Mouse (Mus musculus) cerebellum, adult 11 months (tissue): ENCODE measurements around the gene Ppp1r21.

Experiments used
- DNase-seq: peaks from one replicate; pipeline ENCODE4 v3.0.0; 2022

Ppp1r21 gene

DNA sequence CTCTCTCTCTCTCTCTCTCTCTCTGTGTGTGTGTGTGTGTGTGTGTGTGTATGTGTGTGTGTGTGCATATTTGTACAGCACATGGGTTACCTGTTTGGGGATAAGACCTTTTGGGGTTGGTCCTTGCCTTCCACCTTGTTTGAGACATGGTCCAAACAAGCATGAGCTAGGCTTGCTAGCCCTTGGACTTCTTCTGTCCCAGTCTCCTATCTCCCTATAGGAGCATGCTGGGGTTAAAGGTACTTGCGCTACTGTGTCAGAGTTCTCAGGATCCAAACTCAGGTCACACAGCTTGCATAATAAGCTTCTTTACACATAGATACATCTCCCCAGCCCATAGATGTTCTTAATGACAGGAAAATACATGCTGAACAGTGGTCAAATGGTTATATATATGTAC, 84.8 kb downstream of the Ppp1r21 start:
- no peak for DNase-seq

DNA sequence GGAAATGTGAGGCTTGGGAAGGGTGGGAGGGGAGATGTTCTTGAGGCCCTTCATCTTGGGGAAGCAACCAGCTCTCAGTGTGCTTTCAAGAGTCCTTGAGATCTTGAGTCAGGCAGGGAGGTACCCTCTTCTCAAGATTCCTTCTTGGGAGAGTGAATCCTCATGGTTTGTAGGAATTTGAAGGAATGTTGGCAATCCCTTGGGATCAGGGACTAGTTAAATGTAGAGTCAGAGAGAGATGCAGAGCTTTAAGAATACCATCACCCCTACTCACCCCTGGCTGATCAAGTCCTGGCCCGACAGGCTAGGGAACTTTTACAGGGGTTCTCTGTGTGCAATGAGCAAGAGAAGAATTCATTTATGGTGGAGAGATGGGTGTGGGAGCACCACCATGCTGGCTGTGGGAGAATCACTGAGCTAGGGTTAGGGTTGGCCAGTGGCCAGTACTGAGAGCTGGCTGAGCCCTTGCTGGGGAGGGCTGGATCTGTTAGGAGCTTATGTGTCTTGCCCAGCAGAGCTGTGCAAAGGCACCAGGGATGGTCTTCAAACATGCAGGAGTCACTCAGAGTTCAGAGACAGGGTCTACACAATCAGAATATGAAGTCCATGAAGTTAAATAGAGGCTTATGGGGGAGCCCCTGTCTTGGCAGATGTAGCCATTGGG, 85.7 kb downstream of the Ppp1r21 start:
- no peak for DNase-seq

GRCm38 (mm10) chr17:88620935-88621334, 91.0 kb downstream of the Ppp1r21 start:
- no peak for DNase-seq

DNA sequence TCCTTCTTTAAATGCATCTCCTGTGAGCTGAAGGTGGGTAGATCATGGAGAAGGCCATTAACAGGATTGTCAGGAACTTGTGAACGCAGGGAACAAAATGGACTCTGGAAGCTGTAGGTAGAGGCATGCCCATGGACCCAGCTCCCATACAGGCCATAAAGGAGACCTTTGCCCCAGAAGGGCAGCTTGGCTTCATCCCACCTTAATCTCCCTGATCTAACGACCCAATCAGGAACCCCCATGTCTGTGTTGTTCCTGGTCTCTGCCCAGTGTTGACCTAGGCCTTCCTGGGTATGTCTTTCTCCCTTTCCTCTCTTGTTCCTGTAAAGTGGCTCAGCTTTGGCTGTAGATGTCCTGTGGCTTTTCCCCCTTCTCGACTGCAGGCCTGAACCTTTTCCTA, 91.5 kb downstream of the Ppp1r21 start:
- DNase-seq = no peak

DNA sequence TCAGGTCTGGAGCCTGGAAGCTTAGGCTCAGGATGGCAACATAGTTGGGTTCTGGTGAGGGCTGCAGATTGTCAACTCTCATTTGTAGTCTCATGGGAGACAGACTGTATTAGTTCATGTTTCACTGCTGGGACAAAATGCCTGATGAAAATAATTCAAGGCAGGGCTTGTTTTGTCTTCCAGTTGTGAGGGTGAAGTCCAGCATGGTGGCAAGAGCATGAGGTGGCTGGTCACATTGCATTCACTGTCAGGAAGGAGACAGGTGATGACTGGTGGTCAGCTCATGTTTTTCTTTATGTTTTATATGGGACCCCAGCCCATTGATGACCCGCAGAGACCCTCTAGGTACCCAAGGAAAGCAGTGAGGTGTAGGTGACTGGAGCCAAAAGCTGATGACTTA, 92.8 kb downstream of the Ppp1r21 start:
- DNase-seq = no peak

DNA sequence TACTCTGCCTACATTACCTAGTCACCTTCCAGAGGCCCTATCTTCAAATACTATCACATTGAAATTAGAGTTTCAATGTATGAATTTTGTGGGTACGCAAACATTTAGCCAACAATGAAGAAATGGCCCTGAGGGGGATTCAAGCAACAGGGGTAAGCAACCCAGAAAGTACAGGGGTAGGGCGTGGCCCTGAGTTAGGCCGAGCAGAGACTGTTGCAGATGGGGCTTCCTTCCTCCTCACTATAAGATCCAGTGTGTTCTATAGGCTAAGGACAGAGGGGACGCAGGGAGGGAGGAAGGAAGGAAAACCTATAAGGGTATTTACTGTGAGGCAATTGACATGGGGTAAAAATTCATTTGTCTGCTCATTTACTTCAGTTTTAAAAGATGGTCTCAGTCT, 94.5 kb downstream of the Ppp1r21 start:
- DNase-seq = no peak

DNA sequence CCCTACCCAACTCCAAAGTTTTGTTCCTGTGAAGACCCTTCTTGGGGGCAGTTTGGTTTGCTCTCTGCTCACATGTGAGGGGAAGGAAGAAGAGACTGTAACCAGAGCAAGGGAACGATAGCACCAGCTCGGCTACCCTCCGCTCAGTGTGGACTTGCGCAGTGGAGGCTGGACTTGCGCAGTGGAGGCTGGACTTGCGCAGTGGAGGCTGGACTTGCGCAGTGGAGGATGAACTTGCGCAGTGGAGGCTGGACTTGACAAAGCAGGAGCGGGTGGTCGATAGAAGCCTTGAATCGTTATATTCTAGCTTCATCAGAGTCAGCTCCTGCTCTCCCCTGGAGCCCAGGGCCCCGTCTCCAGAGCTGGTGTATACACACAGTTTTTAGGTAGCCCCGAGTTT, 95.4 kb downstream of the Ppp1r21 start:
- no peak for DNase-seq

DNA sequence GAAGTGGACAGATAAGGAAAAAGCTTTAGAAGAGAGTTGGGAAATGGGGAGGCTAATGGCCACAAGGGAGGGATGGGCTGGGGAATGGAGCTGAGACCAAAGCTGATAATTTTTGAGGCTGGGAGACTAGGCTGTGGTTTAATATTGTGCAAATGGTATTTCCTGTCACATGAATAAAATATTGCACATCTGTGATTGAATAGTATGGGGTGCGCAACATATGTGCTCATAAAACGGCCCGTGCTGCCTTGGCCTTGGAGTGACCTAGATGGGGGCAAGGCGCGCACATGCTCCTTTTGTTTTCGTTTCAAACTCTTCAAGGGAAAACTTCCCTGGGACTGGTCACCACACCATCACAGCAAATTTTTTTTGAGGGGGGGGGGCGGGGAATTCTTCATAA, 96.0 kb downstream of the Ppp1r21 start:
- no peak for DNase-seq

GRCm38 (mm10) chr17:88626347-88626811, 96.5 kb downstream of the Ppp1r21 start:
- DNase-seq = no peak

DNA sequence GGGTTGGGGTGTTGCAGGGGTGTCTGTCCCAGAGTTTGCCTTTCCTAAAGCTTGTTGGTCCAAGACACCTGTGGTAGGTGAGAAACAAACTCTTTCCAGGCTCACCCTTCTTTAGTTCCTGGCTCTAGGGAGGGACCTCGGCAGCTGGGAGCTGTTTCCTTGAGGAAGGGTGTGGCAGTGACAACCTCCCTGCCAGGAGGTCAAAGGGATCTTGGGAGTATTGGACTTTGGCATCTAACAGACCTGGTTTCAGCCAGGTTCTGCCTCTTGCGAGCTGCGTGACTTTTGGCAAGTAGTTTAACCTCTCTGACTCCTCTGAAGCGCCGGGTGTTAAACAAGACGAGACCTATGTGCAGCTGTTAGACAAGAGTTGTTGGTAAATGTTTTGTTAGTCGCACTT, 97.2 kb downstream of the Ppp1r21 start:
- no peak for DNase-seq

GRCm38 (mm10) chr17:88628676-88629380, 98.9 kb downstream of the Ppp1r21 start:
- no peak for DNase-seq

DNA sequence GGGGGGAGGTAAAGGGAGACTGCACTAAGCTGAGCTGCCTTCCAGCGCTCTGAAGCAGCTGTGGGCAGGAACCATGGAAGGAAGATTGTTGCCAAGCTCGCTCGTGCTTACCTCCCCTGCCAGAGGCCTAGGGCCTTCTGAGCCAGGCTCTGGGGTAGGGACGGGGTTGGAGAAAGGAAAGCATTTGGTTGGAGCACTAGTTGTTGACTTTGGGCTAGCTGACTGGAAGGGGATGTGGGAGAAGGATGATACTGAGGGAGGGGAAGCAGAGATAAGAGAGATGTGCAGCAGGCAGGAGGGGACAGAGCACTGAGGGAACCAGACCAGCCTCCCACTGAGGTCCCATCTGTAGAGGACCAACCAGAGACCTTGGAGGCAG, 99.5 kb downstream of the Ppp1r21 start:
- no peak for DNase-seq

DNA sequence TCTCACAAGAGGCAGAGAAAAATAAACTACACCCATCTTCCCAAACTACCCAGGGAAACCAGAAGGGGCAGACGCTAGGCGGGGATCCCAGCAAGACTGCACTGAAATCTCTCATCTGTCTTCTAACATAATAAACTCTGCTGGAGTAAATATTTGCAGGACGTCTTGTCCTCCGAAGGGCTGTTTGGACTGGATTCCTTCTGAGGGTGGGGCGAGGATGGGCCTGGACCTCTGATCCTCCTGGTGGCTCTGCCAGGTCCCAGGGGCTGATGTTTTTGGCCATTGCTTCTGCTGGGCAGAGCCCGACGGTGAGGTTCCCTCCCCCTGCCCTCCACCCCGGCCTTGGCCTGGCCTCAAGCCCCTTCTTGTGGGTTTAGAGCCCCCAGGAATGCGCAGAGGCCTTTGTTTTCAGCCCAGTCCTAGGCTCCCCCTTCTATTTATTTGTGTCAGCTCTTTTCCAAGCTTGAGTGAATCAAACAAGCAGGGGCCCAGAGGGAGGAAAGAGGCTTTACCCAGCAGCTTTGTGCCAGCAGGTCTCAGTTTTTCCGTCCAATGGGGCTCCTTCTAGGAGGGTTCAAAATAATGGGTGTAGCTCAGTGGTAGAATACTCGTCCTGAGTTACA, 100.1 kb downstream of the Ppp1r21 start:
- no peak for DNase-seq

- no peak for DNase-seq
These were observed 100.6 kb downstream of the Ppp1r21 start for GRCm38 (mm10) chr17:88630554-88630948.

DNA sequence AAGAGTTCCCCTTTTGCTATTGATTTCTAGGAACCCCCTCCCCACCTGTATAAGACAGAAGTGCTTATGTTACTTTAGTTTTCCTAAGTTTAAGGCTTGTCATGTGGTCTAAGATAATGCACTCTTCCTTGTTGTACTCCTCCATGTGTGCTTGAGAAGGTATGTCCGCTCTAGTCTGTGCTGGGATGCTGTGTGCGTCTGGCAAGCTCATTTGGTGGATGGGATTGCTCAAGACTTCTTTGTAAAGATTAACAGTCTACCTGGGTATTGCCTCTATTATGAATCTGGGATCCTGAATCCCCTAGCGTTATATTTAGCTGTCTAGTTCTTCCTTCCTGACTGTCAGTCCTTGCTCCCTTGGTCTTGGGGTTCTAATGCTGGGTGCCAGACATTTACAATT, 102.7 kb downstream of the Ppp1r21 start:
- no peak for DNase-seq

DNA sequence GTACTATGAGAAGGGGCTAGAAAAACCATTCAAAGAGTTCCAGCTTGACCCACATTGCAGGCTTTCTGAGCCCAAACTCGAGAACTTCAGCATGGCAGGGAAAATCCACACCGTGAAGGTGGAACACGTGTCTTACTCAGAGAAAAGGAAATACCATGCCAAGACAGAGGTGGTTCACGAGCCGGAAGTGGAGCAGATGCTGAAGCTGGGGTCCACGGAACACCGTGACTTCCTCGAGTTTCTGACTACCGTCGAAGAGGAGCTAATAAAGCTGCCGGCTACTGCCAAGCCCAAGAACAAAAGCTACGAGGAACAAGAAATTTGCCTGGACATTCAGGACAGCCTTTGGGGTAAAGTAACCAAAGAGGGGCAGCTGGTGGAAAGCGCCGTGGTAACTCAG, 106.2 kb downstream of the Ppp1r21 start:
- no peak for DNase-seq

DNA sequence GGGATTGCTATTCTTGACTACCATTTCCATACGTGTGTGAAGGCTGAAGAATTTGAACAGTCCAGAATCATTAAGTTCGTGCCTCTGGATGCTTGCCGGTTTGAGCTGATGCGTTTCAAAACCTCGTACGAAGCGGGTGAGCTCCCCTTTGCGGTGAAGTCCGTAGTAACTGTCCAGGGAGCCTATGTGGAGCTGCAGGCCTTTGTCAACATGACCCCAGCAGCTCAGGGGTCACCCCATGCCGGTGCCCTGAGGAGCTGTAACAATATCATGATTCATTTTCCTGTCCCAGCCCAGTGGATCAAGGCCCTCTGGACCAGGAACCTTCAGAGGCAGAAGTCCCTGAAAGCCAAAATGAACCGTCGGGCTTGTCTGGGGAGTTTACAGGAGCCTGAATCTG, 106.7 kb downstream of the Ppp1r21 start:
- no peak for DNase-seq
